Mouse (Mus musculus): ENCODE data around the gene Eps8.

- TF ChIP-seq CTCF (IDR thresholded peaks at IDR 0.05; ENCODE audit: borderline replicate concordance, insufficient read depth, low read depth, low read length) = no peak
- no peak for TF ChIP-seq POLR2A (IDR thresholded peaks at IDR 0.05; ENCODE audit: borderline replicate concordance, insufficient read depth, low read length)
These were observed 151.2 kb downstream of the Eps8 start for GRCm38 (mm10) chr6:137503462-137503861.
